Mouse (Mus musculus) heart, adult 18-20 months (tissue): ENCODE measurements around the gene Tmem52. TPM values are rescaled to one million over a fixed set of nuclear protein-coding genes. Genes with fewer than 3 reads are reported as not detected.
"Not testable (repeated sequence)": the region's sequence is repeated elsewhere in the genome, so short reads cannot be mapped to it uniquely, and the experiment has no call there.

Source experiments
- DNase-seq, 2 experiments: peaks; one replicate each; pipeline ENCODE4 v3.0.0; 2021 to 2022; ENCODE audit warnings: mixed read lengths in 1 of 2
- total RNA-seq, 2 experiments: library from RNA; stranded (reverse); gene quantifications; 2 replicates each; pipeline ENCODE4 v1.2.3; 2021

Tmem52 gene
- total RNA-seq, 2 experiments from 2014 or later: 4.8 to 6.4 TPM

DNA sequence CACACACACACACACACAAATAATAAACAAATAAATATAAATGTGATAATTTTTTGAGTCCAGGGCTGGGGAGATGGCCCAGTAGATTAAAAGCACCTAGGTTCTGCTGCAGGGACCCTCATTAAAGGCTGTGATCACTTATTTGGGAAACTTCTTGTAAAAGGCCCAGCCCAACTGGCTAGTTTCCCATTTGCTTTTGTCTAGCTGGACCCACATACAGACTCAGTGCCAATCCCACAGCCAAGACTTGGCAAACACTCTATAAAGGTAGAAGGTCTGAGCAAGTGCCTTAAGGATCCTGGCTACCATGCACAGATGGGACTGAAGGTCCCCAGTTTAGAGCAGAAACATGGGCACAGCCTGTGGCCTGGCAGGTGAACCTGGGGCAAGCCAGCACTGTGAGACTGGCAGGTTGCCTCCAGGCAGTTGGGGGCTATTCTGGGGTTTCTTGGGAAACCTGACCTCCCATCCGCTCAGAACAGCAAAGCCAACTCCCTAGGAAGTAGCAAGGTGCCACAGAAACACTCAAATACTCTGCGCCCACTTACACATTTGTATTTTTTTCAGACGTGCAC, 3.9 kb downstream of the Tmem52 start:
- no peak for DNase-seq

DNA sequence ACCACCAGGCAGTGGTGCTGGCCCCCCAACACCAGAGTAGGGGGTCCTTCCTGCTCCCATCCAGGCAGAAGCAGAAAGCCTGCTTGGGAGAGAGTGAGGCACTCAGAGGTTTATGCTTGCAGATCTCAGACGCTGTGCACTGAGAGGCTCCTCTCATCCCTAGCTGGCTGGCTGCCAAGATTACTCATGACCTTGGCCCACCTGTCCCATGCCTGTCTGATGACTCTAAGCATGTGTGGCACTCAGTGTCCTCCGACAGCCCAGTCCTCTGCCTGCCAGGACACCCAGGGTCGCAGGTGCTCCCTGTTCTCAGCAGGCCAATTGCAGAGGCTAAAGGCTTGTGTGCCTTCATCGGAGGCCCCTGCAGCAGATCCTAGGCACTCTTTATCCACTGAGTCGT, 4.4 kb downstream of the Tmem52 start:
- DNase-seq: peak; percentile 58 to 65

DNA sequence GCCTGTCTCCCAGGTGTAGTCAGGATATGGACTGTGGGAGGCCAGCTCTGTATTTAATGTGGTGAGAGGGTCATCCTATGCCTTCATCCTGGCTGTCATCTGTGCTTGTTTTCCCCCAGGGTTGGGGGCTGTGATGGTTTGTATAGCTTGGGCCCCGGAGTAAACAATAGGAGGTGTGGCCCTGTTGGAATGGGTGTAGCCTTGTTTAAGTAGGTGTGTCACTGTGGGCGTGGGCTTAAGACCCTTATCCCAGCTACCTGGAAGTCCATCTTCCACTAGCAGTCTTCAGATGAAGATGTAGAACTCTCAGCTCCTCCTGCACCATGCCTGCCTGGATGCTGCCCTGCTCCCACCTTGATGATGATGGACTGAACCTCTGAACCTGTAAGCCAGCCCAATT, 4.9 kb downstream of the Tmem52 start:
- DNase-seq: not testable (repeated sequence)

DNA sequence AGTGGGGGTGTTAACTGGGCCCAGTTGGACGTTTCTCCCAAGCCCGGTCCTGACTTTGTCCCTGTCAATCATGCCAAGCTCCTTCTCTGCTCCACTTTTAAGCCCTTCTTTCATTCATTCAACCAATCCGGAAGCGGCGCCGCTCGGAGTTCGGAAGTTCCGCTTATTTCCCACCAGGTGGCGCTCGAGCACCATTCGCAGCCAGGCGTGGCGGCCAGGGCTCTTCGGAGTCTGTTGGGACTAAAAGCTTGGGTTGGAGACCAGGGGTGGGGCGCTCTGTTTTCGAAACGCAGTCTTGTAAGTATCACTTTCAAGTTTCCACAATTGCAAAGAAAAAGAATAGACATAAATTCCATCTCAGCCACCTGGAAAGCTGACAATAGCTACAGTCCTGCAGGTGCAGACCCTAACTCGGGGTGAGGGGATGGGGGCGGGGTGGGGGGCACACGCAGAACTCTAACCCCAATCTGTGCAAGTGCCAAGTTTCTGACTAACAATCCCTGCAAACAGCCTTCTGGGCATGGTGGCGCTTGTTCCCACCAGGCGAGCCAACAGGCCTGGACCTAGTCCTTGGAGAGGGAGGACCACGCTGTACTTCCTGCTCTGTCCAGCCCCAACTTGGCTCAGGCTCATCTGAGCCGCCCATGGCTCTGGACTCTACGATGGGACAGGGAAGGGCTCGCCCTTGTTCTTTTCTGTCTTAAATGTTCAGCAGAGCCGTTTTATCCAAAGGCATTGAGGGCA, 12.6 kb downstream of the Tmem52 start:
- DNase-seq: peak; percentile 86 to 90

DNA sequence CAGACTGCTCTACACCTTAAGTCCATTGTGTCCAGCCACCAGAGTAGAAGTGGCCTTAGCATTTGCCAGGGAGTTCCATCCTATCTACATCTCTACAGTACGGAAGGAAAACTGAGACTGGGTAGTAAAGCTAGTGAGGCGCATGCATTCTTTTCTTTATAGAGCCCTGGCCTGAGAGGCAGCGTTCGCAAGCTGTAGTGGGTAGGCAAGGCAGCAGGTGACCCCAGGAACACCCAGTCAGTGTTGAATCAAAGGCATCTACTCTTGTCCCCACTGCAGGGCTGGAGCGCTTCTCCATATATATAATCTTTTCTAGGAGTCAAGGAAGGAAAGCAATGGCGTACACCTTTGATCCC, 13.2 kb downstream of the Tmem52 start:
- no peak for DNase-seq

DNA sequence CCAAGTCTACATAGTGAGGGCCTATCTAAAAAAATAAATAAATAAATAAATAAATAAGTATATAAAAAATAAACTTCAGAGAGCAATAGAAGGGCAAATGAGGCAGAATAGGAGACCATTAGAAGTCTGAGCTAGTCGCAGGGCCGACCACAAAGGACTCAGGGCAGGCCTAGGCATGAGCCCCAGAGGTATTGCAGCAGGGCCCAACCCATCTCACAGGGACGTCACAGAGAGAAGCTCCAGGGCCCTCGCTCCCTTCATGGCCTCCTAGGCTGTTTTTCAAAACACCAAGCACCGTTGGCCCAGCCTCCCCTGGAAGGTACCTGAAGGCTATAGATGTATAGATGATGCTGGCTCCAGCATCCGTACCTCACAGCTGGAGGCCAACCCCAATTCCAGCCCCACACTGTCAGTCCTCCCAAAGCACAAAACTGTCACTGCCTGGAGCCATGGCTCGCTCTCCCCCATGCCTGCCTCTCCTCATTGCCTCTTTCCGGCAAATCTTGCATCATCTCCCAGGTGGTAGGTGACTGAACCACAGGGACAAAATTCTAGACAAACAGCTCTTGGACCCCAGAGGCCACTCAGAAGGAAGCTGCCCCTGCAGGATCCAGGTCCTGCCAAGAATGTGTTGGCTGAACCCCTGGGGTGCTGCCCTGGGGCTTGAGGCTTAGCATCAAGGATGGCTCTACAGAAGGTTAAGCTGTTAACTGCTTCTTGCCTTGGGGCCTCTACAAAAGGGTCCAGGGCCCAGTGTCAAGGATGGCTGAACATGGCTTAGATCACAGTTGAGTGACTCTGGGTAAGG, 14.0 kb downstream of the Tmem52 start:
- DNase-seq: no peak

DNA sequence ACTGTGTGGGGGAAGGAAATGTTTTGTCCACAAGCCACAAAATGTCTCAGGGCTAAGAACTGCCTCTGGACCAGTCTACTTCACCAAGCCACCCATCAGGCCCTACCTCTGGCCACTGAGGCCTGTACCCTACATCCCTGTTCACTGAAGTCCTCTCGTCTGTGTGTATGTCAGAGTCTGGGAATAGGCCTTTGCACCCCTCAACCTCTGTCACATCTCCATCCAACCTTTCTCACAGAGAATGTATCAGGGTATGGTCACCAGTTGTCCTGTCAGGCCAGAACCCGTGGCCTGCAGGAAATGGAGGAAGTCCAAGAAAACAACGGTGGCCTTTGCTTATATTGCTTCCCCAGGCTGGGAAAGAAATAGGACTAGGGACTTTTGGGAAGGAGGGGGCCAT, 16.6 kb downstream of the Tmem52 start:
- no peak for DNase-seq

DNA sequence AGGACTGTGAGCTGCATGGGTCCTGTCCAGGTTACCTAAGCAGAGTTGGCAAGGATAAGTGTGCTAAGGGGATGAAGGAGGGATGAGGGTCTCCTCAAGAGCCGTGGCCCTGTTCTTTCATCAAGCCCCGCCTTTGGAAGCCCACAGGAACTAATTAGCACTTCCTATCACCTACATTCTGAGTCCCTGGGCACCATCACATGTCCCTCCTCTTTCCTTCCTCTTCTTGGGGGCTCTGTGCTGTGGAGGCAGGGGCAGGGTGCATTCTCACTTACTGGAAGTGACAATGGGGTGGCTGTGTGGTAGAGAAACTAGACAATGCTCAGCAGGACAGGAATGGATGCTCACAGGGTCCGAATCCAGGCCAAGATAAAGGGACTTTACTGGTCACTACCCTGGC, 18.8 kb downstream of the Tmem52 start:
- no peak for DNase-seq

DNA sequence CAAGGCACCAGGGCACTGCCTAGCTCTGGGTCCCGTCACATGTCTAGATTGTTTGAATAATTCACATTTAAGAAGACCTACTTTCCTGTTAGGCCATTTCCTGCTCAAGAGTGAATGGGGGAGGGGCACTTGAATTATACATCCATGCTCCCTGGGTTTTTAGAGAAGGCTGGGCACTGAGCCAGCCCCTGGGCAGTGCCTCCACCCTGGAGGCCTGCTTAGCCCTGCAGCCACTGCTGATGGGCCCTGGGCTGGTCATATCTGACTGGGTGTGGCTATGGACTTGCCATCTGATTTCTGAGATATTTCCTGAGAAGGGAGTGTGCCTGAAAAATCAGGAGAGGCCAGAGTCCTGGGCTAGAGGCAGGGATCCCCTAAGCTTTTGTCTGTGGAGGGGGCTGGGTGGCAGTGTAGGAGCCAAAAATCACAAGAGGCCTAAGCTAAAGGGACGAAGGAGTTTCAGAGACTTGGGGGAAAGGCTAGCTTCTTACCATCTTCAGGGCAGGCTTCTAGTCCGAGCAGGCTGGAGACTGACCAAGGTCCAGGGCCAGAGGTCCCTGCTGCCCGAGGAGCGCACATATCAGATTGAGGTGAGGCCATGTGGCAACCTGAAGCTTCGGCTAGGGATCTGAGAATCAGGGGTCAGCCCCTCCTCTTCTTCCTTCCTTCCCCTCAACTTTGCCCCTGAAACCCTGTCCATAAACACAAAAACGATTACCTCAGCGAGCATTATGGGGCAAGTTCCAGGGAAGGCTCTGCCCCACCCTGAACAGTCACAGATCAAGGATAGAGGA, 19.5 kb downstream of the Tmem52 start:
- DNase-seq: peak; percentile 71 to 88

DNA sequence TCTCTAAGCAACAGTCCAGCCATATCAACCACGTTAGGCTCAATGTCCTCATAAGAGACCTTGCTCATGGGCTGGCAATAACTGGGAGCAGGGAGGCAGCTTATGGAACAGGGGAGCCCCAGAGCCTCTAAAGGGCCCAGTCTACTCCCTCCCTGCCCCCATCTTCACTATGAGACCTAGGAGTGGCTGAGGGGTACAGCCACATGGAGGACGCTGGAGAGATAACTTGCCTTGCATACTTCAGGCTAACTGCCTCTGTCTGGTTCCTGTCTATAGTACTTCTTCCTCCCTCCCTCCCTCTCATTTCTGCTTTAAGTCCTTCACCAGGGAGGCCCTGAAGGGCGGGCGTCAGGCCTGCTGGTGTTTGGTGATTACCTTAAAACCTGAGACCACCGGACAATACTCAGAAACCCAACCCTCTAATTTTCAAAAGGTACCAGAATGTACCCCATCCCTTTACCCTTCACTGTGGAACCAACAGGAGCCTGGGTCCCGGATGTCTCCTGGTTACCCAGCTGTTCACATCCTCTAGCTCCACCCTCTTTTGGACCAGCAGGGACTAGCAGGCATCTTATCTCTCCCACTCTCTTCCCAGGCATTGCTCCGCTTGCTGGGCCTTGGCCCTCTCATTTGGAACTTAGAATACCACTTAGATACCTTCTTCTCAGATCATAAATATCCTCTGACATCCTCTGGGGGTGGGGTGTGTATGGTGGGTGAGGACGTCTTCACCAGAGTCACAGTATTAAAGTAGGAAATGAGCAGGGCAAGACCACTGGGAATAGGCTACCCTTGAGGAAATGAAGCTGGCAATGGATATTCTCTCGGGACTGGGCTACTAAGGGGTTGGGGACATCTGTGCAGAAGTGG, 20.4 kb downstream of the Tmem52 start:
- no peak for DNase-seq

DNA sequence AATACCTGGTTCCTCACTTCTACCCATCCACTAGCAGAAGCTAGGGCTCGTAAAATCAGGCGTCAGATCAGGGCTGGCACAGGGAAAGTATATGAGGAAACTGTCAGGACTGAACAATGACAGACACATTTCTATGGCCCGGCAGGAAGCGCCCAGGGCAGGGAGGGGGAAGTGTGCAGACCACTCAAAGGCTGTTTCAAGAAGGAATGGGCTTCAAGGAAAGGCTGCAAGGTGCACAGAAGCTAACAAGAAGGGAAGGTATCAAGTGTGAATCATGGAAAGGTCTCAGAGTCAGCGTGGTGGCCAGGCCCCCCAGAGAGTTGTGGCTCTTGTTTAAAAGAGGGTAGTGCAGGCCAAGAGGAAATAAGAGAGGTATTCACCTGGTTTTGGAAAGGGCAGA, 21.5 kb downstream of the Tmem52 start:
- DNase-seq: peak in 1 of 2 experiments; percentile 37

DNA sequence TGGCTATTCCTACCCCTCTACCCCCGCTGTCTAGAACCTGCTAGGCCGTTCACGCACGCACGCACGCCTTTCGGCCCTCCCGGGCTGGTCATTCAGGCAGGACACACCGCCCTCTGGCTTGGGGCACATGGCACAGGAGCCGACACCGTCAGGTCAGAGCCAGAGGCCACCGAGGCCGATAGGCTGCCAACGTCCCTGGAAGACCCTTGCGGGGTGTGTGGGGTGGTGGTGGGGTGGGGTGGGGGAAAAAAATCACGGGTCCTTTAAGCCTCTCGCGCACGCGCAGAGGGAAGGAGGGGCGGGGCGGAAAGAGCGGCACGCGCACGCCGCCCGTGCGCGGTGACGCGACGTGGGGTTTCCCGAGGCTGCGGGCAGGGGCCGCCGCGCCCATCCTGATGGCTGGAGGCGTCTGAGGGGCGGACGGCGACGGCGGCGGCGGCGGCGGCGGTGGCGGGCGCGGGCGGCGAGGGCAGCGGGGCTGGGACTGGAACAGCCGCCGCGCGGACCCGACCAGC, 22.1 kb downstream of the Tmem52 start, which contains the start of gene Gnb1:
Gnb1 (plus strand) TSS at position 372 of the 515 bp plus-strand sequence.
- DNase-seq: peak; percentile 94 to 98

DNA sequence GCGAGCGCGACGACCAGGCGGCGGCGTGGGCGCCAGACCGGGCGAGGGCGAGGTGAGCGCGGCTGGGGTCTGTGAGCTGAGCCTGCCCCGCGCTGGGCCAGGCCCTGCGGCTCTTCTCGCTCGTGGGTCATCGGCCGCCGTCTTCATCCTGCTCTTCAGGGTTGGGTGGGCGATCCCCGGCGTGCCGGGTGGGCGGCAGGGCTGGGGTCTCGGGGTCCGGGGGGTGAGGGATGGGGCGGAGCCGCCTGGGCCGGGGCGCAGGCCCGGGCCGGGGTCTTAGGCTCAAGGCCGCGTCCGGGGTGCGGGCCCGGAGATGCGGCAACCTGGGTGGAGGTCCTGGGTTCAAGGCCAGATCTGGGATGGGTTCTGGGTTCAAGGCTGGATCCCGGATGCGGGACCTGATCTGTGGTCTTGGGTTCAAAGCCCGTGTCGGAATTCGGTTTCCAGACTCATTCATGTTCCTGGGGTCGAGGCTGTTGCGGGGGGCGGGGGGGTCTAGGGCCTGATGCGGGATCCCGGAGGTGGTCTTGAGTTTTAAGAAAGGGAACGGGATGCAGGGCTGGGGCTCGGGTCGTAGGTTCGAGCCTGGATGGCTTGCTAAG, 22.7 kb downstream of the Tmem52 start:
- peak in 1 of 2 experiments; percentile 43 for DNase-seq

DNA sequence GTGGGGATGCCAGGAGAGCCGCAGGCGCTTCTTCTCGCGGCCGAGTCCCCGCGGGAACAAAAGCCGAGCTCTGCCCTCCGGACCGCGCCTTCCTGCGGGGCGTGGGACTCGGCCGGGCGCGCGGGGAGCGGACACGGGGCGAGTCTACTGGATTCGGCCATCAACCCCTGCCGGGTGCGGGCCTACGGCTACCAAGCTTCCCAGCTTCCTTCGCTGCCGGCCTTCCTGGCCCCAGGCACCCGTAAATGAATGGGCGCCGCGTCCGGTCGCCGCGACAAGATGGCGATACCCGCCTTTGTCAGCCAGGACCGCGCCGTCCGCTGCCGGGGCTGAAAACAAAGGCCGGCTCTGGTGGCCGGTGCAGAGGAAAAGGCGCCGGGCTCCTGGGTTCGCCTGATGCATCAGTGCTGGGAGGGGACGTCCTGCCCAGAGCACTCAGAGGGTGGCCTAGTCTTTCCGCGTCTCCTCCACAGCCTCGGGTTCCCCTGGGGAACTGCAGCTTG, 23.3 kb downstream of the Tmem52 start:
- peak; percentile 69 to 72 for DNase-seq

DNA sequence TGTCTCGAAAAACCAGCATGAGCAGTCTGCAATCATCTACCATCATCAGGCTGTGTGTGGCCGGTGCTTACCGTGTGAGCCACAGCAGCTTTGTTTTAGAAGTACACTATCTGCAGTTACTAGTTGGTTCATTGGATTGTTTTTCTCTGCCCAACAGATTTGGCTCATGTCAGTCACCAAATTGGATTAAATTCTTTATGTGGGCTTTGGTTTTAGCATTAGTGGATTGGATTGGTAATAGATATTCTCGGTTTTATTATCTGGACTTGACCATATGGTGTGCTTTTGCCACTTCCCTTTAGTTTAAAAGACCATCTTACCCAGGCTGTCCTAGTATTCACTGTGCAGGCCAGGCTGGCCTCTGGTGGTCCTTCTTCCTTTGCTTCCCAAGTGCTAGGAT, 26.0 kb downstream of the Tmem52 start:
- no peak for DNase-seq

DNA sequence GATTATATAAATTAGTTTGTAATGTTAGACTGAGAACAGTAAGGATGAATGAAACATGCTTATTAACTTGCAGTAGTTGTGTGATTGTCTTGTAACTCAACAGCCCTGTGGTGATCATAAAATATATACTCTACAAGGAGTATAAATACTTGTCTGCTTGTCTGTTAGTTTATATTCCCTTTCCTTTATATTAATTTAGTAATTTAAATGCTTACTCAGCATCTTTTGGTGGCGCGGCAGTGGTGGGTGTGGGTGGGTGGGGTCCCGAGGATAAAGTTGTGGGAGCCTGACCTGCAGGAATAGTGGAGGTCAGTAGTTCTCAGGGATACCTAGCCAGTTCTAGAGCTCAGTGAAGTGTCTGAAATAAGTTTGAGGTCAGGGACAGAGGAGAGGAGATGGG, 29.0 kb downstream of the Tmem52 start:
- no peak for DNase-seq

DNA sequence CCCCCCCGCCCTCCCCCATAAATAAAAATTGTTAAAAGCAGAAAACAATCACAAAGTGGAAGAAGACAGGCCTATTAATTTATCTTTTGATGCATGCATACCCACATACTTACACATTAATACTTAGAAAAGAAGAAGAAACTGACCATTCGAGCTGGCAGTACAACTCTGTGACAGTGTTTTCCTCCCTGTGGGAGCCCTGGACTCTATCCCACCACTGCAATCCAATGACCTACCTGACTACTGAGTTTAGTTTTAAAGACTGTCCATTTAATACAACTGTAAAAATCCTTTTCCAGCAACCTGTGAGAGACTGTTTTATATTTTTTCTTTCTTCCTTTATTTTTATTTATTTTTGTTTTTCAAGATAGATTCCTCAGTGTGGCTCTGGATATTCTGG, 32.2 kb downstream of the Tmem52 start:
- DNase-seq: no peak

DNA sequence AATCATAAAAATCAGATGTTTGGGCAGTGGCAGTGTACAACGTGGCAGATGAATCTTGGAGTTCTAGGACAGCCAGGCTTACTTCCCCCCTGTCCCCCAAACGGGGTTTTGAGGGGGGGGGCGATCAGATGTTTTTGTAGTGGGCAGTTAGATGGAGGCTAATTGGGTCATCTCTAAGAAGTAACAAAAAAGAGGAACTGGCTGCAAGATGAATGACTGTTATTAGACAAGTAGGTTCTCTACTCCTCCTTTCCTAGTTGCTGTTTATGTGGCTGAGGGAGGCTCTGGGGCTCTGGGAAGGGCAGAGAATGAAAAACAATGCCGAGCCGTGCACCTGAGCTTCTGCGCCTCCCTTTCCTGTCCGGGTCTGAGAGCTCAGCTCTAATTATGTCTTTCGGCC, 36.2 kb downstream of the Tmem52 start:
- DNase-seq: no peak

DNA sequence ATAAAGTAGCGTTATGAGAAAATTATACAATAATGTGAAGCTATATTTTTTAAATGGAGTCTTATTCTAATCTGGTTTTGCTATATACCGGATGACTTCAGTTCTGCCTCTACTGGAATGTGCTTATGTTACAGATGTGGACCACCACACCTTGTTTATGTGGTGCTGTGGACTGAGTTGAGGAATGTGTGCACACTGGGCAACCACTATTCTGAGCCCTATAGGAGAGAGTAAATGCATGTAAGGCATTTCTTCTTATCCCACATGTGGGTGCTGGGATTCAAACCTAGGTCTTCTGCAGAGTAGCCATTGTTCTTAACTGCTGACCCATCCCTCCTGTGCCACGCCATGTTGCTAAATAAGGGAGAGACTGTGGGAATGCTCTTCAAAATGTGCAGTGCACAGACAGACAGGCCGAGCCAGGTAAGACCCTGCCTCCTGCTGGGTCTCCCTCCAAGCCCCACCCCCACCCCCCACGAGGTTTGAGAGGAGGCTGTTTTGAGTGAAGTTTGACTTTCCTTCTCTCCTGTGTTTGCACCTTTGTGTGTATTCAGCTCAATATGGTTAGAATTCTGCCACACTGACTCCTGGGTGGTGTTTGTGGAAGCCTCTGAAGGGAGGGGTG, 36.9 kb downstream of the Tmem52 start:
- DNase-seq: no peak

DNA sequence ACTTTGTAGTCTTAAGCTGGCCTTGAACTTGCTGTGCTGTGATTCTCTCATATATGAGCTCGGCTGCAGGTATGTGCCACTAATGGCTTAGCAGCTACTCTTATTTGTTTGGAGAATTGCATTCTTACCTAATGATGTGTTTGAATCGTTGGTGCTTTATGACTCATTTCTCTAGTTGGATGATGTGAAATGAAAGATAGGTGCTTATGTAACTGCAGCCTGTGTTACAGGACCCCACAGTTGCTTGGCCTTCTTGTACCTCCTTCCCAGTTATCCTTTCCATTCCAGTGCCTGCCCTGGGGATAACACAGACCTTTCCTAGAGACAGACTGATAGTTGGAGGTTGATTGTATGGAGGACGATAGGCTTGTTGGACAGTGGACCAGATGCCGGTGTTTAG, 39.7 kb downstream of the Tmem52 start:
- DNase-seq: no peak
